Mouse (Mus musculus) hindbrain, embryonic 10.5 days (tissue): Measurements from ENCODE around the gene Nlrx1. TPM values are rescaled to one million over a fixed set of nuclear protein-coding genes. Genes with fewer than 3 reads are reported as not detected.
"Not testable (repeated sequence)": the region's sequence is repeated elsewhere in the genome, so short reads cannot be mapped to it uniquely, and the experiment has no call there.

Experiments used
- DNase-seq: peaks from one replicate; pipeline ENCODE4 v3.0.0-alpha.2; 2017; ENCODE audit warnings: low spot score
- H3K27ac ChIP-seq: fragments of 300-500 bp; sonication (generic); 2 replicates; pipeline ENCODE4 v1.5.1; 2016; ENCODE audit warnings: mild to moderate bottlenecking, moderate library complexity
- H3K27me3 ChIP-seq: fragments of 300-500 bp; sonication (generic); 2 replicates; pipeline ENCODE4 v1.6.1; 2016; ENCODE audit warnings: mild to moderate bottlenecking; ENCODE audit not compliant: poor library complexity, insufficient read depth, severe bottlenecking
- H3K36me3 ChIP-seq: fragments of 300-500 bp; sonication (generic); 2 replicates; pipeline ENCODE4 v1.6.1; 2016; ENCODE audit warnings: mild to moderate bottlenecking, moderate library complexity
- H3K4me1 ChIP-seq: fragments of 300-500 bp; sonication (generic); replicated peaks from 2 replicates; pipeline ENCODE4 v1.6.1; 2016; ENCODE audit warnings: mild to moderate bottlenecking
- H3K4me3 ChIP-seq: fragments of 300-500 bp; sonication (generic); 2 replicates; pipeline ENCODE4 v1.5.1; 2016; ENCODE audit warnings: mild to moderate bottlenecking, moderate library complexity
- H3K9me3 ChIP-seq: fragments of 300-500 bp; sonication (generic); 2 replicates; pipeline ENCODE4 v1.6.1; 2016; ENCODE audit warnings: mild to moderate bottlenecking, moderate library complexity
- WGBS: fragments of 180-500 bp; shearing (Covaris S2); methylation state at CpG from one replicate; pipeline ENCODE4 v1.1.7; 2016; 5-methylcytosine and 5-hydroxymethylcytosine counted together
- polyA plus RNA-seq: library from polyadenylated mRNA; unstranded; fragments of >200 nt; fragmentation: Nextera tagmentation; extraction: Ambion mirVana; gene quantifications from 2 replicates; pipeline ENCODE4 v1.2.1, GENCODE M21; 2016

Nlrx1 gene
- polyA plus RNA-seq: 2.4 and 3.3 TPM in 2 replicates

GRCm38 (mm10) chr9:44268432-44268831, at the start of gene Nlrx1:
Gene Nlrx1 (minus strand): TSS chr9:44268599.
- Histone ChIP-seq H3K9me3 (0 out of 2 replicates have a peak, but pooled peaks cover 2% of the 10 kb centered on the region), H3K4me3 (peak within 1 kb of the TSS; percentile 58), H3K27me3 (peaks cover 7% of the 10 kb centered on the region; the same call in 1 of the 2 replicates), H3K36me3 (no peaks in the 10 kb centered on the region; the same call in 1 of the 2 replicates), H3K27ac (peak within 1 kb of the TSS; percentile 86), H3K4me1 (peaks cover 23% of the 10 kb centered on the region)
- WGBS: 76% methylated on average over 6 of the region's 6 CpGs
- no peak for DNase-seq

GRCm38 (mm10) chr9:44317452-44317851, 49.1 kb upstream of the Nlrx1 start:
- Histone ChIP-seq H3K36me3 (peaks cover 49% of the 10 kb centered on the region), H3K4me3 (no peak overlapping the region), H3K9me3 (no peaks in the 10 kb centered on the region), H3K4me1 (peaks cover 38% of the 10 kb centered on the region), H3K27ac (no peak overlapping the region), H3K27me3 (peaks cover 18% of the 10 kb centered on the region; the same call in 1 of the 2 replicates)
- no peak for DNase-seq
- WGBS: 71% methylated on average over 4 of the region's 4 CpGs

GRCm38 (mm10) chr9:44314910-44315309, 46.5 kb upstream of the Nlrx1 start:
- Histone ChIP-seq H3K27me3 (peaks cover 36% of the 10 kb centered on the region), H3K36me3 (peaks cover 63% of the 10 kb centered on the region), H3K4me3 (no peak overlapping the region), H3K27ac (no peak overlapping the region), H3K4me1 (peaks cover 51% of the 10 kb centered on the region), H3K9me3 (no peaks in the 10 kb centered on the region)
- 93% methylated on average over 18 of the region's 18 CpGs for WGBS
- no peak for DNase-seq

- 78% methylated on average over 4 of the region's 4 CpGs for WGBS
- Histone ChIP-seq H3K9me3 (no peaks in the 10 kb centered on the region), H3K27ac (no peak overlapping the region), H3K27me3 (peaks cover 36% of the 10 kb centered on the region), H3K4me1 (peaks cover 45% of the 10 kb centered on the region), H3K36me3 (peaks cover 63% of the 10 kb centered on the region), H3K4me3 (no peak overlapping the region)
- DNase-seq: no peak
Measured at GRCm38 (mm10) chr9:44314257-44314547, 45.8 kb upstream of the Nlrx1 start.

GRCm38 (mm10) chr9:44313476-44314256, 45.3 kb upstream of the Nlrx1 start:
- Histone ChIP-seq H3K36me3 (peaks cover 63% of the 10 kb centered on the region), H3K4me1 (peaks cover 40% of the 10 kb centered on the region), H3K9me3 (no peaks in the 10 kb centered on the region), H3K27ac (no peak overlapping the region), H3K27me3 (peaks cover 30% of the 10 kb centered on the region), H3K4me3 (no peak overlapping the region)
- DNase-seq: no peak
- 78% methylated on average over 19 of the region's 19 CpGs for WGBS

GRCm38 (mm10) chr9:44311136-44312134, 43.0 kb upstream of the Nlrx1 start:
- peak; percentile 23 for DNase-seq
- 6% methylated on average over 27 of the region's 27 CpGs for WGBS
- H3K4me3 ChIP-seq: peak overlapping the region; percentile 23
- peak overlapping the region; percentile 54 for H3K27ac ChIP-seq
- H3K27me3 ChIP-seq: peaks cover 24% of the 10 kb centered on the region
- no peaks in the 10 kb centered on the region for H3K9me3 ChIP-seq
- H3K4me1 ChIP-seq: peaks cover 21% of the 10 kb centered on the region
- peaks cover 55% of the 10 kb centered on the region for H3K36me3 ChIP-seq

- H3K9me3 ChIP-seq: no peaks in the 10 kb centered on the region
- peaks cover 48% of the 10 kb centered on the region for H3K36me3 ChIP-seq
- peaks cover 21% of the 10 kb centered on the region for H3K4me1 ChIP-seq
- DNase-seq: no peak
- 22% methylated on average over 10 of the region's 10 CpGs for WGBS
- H3K4me3 ChIP-seq: peak overlapping the region; percentile 23; the same call in 1 of the 2 replicates
- H3K27me3 ChIP-seq: peaks cover 24% of the 10 kb centered on the region
- peak overlapping the region; percentile 54 for H3K27ac ChIP-seq
Measured at GRCm38 (mm10) chr9:44310750-44311135, 42.3 kb upstream of the Nlrx1 start.

GRCm38 (mm10) chr9:44309756-44310155, 41.4 kb upstream of the Nlrx1 start:
- no peak for DNase-seq
- H3K27me3 ChIP-seq: peaks cover 24% of the 10 kb centered on the region
- WGBS: 64% methylated on average over 3 of the region's 3 CpGs

GRCm38 (mm10) chr9:44307248-44307647, 38.8 kb upstream of the Nlrx1 start:
- no peak for DNase-seq
- 91% methylated on average over 2 of the region's 2 CpGs for WGBS

More at GRCm38 (mm10) chr9:44309756-44310155, 41.4 kb upstream of the Nlrx1 start:
- Histone ChIP-seq H3K9me3 (no peaks in the 10 kb centered on the region), H3K27ac (no peak overlapping the region), H3K4me3 (no peak overlapping the region), H3K4me1 (peaks cover 25% of the 10 kb centered on the region), H3K36me3 (peaks cover 38% of the 10 kb centered on the region)

GRCm38 (mm10) chr9:44306532-44306931, 38.1 kb upstream of the Nlrx1 start:
- no peak overlapping the region for H3K27ac ChIP-seq
- 88% methylated on average over 6 of the region's 6 CpGs for WGBS
- DNase-seq: no peak

More at GRCm38 (mm10) chr9:44307248-44307647, 38.8 kb upstream of the Nlrx1 start:
- H3K27ac ChIP-seq: no peak overlapping the region
- H3K4me3 ChIP-seq: no peak overlapping the region
- peaks cover 39% of the 10 kb centered on the region for H3K4me1 ChIP-seq
- peaks cover 18% of the 10 kb centered on the region for H3K27me3 ChIP-seq
- peaks cover 23% of the 10 kb centered on the region for H3K36me3 ChIP-seq
- no peaks in the 10 kb centered on the region for H3K9me3 ChIP-seq

GRCm38 (mm10) chr9:44305466-44306079, 37.2 kb upstream of the Nlrx1 start, which contains the start of gene Hinfp:
Gene Hinfp (minus strand): TSS chr9:44305671.
- DNase-seq: peak; percentile 98
- H3K27ac ChIP-seq: peak within 1 kb of the TSS; percentile 93
- H3K4me1 ChIP-seq: peaks cover 24% of the 10 kb centered on the region
- no peaks in the 10 kb centered on the region for H3K9me3 ChIP-seq
- peaks cover 29% of the 10 kb centered on the region for H3K36me3 ChIP-seq
- under 1% methylated on average over 54 of the region's 54 CpGs for WGBS
- peak within 1 kb of the TSS; percentile 98 for H3K4me3 ChIP-seq
- peaks cover 4% of the 10 kb centered on the region for H3K27me3 ChIP-seq

More at GRCm38 (mm10) chr9:44306532-44306931, 38.1 kb upstream of the Nlrx1 start:
- H3K27me3 ChIP-seq: peaks cover 14% of the 10 kb centered on the region
- no peak overlapping the region for H3K4me3 ChIP-seq
- H3K9me3 ChIP-seq: no peaks in the 10 kb centered on the region
- peaks cover 24% of the 10 kb centered on the region for H3K36me3 ChIP-seq
- peaks cover 33% of the 10 kb centered on the region for H3K4me1 ChIP-seq

GRCm38 (mm10) chr9:44300001-44300400, 31.6 kb upstream of the Nlrx1 start:
- 94% methylated on average over 3 of the region's 3 CpGs for WGBS
- DNase-seq, H3K9me3 ChIP-seq, H3K27me3 ChIP-seq, H3K4me3 ChIP-seq, H3K27ac ChIP-seq: not testable (repeated sequence)
- Histone ChIP-seq H3K4me1 (peaks cover 17% of the 10 kb centered on the region), H3K36me3 (peaks cover 80% of the 10 kb centered on the region)
